Mouse (Mus musculus): ENCODE data around the gene Rftn2.

GRCm38 (mm10) chr1:55210202-55210965 lies 16.2 kb downstream of the Rftn2 start:
- TF ChIP-seq TAL1 (IDR thresholded peaks at IDR 0.05; ENCODE audit: low read length), result no peak
- TF ChIP-seq GATA1 (IDR thresholded peaks at IDR 0.05; ENCODE audit: low read length), result no peak

Measured in erythroblast, embryonic 14.5 days (primary cell).